Mouse (Mus musculus): Measurements from ENCODE around the gene Slx1b.
A peak's percentile ranks its signal among the peaks of the same experiment; 100 is the strongest.
"Not testable (repeated sequence)": the region's sequence is repeated elsewhere in the genome, so short reads cannot be mapped to it uniquely, and the experiment has no call there.

Slx1b gene

DNA sequence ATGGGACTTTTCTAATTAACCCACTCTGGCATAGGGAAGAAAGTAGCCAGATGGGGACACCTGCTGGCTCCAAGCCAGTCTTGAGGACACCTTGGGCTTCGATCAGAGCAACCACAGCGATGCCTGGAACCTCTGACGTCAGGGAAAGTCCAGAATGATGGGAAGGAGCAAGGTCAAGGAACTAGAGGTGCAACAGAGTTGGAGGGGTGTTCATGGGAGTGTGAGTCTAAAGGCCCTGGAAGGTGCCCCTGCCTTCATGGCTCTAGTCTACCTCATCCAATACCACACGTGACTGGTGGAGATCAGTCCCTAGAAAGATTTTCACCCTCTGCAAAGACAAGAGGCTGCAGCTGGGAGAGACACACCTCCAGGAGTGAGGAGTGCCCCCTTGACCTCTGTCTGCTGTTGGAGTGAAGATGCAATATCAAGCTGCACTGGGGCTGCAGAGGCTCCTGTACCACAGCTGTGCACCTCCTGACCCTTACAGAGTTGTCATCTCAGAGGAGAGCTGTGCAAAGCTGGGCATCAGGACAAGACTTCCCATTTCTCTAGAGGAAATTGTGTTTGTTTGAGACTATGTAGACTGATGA, 18.9 kb downstream of the Slx1b start:
- no peak for DNase-seq (ENCODE audit: low spot score)

DNA sequence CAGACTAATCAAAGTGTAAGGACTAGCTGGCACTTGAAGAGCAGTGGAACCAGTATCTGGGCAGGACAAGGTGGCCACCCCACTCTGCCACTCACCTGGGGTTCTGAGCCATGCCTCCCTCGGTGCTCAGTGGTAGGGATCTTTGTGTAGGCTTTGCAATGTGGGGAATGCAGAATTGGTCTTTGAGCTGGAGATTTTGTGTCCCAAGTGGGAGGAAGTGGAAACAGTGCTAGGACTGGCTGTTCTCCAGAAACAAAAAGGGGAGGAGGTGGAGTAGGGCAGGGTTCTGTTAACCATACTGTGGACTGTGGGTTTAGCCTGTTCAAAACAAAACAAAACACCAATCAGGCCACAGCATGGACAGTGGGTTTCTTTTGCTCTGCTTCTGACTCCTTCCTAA, 19.4 kb downstream of the Slx1b start, which contains the start of gene Sult1a1:
Gene Sult1a1 (minus strand): TSS at position 226 of the 400 bp plus-strand sequence.
- DNase-seq (ENCODE audit: low spot score) = no peak

DNA sequence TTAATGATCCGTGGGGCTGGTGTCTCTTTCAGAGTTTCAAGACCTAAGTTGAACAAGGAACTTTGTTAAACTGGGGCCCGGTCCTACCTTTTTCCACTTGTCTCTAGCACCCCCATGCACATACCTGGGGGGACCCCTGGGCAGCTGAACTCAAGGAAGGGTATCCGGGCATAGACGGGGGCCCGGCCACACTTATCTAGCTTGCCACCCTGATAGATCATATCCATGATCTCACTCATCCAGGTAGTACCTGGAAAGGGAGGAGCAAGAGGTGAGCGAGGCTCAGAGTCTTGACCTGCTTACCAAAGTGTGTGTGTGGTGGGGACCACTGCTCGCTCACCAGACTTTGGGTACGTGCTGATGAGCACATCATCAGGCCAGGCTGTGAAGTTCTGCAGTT, 20.5 kb downstream of the Slx1b start:
- DNase-seq (ENCODE audit: low spot score) = no peak

DNA sequence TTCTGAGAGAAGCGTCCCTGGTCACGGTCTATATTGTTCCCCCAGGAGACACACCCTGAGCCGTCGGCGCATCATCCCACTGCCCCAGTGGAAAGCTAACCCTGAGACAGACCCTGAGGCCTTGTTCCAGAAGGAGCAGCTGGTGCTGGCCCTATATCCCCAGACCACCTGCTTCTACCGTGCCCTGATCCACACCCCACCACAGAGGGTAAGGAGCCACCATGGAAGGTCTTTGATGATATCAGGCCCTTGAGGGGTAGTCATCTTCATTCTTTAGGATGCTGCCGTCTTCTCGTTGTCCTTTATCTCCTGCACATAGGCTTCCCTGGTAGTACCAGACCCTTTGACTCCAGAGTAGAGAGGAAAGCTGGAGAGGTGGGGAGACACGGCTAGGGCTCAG, 23.5 kb downstream of the Slx1b start:
- DNase-seq (ENCODE audit: low spot score) = no peak

DNA sequence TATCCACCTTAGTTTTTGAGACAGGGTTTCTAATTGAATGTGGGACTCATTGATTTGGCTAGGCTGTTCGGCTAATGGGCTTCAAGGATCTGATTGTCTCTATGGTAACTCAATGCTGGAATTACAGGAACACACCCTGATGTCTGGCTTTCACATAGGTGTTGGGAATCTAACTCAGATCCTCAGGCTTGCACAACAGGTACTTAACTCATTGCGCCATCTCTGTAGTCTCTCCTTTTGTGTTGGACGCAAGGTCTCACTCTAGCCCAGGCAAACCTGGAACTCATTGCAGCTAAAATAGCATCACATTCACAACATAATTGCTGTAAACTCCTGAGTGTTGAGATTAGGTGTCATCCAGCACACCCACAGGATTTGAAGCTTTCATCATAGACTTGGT, 25.4 kb downstream of the Slx1b start:
- no peak for DNase-seq (ENCODE audit: low spot score)

DNA sequence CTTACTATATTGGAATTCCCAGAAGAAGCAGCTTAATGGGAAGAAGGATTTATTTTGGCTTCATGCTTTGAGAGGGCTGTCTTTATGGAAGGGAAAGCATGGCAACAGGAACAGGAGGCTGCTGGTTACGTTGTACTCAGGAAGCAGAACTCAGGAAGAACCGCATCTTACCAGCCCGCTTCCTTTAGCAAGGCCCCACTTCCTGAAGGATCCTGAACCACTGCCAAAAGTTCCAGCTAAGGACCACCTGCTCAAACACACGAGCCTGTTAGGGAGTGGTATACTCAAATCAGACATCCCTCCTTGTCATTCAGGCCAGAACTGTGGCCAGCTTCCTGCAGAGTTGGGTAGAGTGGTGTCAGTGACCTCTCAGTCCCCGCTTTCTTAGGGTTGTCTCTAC, 27.1 kb downstream of the Slx1b start:
- no peak for DNase-seq (ENCODE audit: low spot score)

DNA sequence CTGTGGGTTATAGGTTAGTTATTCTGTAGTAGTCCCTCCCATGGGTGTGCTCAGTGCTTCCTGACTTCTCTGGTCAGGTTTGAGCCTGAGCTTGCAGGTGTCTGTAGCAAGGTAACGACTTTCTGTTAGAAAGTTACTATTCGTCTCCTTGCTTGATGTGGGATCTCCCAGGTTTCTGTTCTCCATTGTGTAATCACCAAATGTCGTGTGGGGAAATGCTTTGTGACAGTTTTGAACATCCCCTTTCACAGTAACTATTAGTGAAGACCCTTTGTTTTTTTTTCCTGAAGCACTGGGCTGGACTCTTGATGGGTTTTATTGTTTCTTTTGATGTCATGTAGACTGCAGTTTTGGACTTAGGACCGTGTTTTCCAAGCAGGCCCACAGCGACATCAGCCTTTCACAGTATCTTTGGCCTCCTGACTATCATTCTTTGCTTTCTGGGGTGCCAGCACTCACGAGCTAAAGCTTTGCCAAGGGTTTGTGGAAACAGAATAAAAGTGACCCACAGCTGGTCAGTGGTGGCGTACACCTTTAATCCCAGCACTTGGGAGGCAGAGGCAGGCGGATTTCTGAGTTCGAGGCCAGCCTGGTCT, 28.0 kb downstream of the Slx1b start:
- DNase-seq (ENCODE audit: low spot score) = peak; percentile 28

DNA sequence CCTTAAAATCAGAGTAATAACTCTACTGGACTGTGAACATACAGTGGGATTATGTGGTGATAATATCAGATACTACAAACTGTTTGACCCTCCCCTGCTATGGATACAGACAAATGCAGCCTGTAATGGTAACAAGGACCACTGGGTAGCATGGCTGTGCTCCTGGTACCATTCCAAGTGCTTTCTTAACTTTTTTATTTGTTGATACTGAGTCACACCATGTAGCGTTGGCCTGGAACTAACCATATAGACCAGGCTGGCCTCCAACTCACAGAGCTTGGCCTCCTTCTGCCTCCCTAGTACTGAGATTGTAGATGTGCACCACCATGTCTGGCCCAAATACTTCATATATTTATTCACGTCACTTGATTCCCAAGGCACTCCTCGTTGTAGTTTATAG, 30.3 kb downstream of the Slx1b start:
- no peak for DNase-seq (ENCODE audit: low spot score)

DNA sequence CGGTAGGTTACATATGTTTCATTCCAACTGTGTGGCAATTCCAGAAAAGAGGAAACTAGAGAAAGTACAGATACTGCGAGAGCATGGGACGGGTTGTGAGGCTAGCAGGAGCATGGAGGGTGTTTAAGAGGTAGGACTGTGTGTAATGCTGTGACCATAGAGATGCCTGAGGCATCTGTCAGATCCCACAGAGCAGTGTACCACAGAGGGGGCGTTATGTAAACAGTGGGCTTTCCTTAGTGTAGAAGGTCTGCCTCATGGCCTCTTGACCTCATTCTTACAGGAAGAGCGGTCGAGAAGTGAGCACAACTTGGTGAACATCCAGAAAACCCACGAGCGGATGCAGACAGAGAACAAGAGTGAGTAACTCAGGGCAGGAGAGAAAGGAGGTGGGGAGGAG, 31.9 kb downstream of the Slx1b start:
- DNase-seq (ENCODE audit: low spot score) = peak; percentile 30

DNA sequence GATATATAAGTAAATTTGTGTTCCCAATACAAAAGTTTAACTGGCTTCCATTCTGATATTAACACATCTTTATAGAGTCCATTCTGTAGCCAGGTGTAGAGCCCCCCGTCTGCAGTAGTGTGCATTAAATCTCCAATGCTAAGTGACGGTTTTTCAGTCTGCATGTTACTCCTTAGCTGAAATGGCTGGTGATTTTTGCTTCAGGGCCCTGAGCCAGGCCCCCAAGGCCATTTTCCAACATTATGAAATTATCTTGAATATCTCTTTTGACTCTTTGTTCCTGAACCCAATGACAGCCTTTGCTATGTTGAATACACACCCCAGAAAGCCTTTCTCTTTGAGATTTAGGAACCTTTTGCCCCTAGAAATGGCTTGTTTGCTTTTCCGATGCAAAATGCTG, 35.8 kb downstream of the Slx1b start:
- no peak for DNase-seq (ENCODE audit: low spot score)

DNA sequence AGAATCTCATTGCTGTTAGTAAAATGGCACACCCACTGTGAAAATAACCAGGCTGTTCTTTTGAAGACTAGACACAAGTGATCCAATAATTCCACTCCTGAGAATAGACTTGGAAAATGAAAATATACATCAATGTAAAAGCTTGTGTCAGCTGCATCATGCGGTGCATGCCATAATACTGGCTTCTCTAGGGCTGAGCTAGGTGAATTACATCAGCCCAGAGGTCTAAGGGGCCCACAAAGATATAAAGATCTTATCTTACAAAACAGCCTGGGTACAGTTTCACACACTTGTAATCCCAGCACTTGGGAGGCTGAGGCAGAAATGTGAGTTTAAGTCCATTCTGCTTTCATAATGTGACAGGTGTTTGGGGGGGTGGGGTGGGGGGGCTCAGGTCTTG, 38.1 kb downstream of the Slx1b start:
- no peak for DNase-seq (ENCODE audit: low spot score)

DNA sequence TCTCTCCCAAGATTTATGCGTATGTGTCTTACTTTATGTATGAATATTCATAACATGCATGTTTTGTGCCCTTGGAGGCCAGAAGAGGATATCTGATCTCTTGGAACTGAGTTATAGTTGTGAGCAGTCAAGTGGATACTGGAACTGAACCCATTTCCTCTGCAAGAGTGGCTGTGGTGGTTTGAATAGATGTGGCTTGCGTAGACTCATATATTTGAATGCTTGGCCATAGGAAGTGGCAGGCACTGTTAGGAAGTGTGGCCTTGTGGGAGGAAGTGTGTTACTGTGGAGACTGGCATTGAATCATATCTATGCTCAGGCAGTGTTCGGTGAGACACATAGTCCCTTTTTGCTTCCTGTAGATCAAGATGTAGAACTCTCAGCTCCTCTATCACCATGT, 39.9 kb downstream of the Slx1b start:
- no peak for DNase-seq (ENCODE audit: low spot score)

DNA sequence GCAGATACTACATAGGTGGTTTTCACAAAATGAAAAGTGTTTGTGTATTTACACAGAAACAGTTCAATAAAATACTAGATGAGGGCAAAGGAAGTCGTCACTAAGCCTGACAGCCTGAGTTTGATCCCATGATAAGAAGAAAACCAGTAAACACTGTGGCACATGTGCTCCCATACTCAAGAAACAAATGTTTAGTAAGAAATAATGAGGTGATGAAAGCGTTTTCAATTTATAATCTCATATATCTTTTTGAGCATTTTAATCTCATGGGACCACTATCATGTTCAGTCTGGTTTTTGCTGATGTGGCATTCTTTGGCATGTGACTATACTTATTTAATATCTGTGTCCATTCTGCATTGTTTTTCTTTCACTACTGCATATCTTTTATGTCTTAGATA, 41.6 kb downstream of the Slx1b start:
- no peak for DNase-seq (ENCODE audit: low spot score)

DNA sequence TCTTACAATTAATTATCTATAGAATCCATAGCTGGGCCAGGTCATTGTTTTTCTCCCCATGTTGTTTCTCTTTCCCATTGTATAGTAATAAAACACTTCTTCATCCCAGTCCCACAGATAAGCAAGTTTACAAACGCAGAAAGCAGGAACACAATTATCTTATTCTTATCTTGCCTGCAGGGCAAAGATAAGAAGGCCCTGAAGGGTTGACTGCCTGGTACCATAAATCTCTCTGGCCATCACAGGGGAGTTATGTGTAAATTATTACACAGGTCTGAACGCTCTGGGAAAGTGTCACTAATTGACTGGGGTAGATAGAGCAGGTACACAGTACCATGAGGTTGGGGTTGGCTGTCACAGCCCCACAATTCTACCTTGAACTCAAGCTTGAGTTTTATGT, 44.7 kb downstream of the Slx1b start:
- DNase-seq (ENCODE audit: low spot score) = no peak

DNA sequence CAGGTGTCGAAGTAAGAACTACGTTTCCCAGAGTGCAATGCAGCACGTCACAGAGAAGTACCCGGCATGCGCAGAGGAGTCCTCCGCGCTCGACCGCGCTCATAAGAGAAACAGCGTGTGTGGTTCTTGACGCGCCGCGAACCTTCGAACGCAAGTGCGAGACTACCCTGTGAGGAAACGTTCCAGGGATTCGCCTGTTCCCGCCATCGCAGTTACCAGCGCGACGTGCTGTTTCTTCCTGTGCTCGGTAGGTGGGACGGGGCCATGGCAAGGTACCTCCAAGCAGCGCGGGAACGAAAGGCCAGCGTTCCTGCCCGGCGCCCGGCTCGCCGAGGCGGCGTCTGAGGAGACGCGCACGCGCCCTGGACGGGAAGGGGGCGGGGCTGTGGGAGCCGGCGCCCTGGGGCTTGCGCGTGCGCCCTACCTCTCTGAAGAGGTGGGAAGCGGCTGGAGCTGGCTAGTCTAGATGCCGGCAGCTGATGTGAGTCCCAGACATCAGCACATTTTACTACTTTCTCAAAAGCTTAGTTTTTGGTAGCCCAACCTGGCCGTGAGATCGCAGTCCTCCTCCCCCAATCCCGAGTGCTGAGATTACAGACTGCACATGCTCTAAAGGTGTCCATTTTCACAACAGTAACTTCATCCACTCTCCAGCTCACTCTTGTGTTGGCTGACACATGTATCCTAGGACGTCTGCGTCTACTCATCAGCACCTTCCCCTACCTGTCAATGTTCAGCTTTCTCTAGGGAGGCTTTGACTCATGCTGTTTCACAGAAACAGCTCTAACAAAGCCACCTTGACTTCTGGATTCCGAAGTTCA, 46.1 kb downstream of the Slx1b start, which contains the start of gene Sgf29:
Gene Sgf29 (plus strand): TSS at position 79 of the 821 bp plus-strand sequence.
- DNase-seq (ENCODE audit: low spot score) = peak; percentile 94

DNA sequence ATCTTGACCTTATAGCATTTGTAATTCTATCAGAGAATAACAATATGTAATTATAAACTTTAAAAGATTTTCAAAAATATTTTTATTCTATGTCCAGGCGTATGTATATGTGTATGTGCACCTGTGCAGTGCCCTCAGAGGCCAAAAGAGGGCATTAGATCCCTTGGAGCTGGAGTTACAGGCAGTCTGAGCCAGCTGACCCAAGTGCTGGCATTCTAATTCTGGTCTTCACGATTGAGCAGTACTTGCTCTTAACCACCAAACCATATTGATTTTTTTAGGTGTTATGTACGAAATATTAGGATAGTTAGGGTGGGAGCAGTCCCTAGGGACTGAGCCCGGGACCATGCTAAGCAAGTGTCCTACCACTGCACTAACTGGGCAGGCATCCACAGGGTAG, 47.1 kb downstream of the Slx1b start:
- no peak for DNase-seq (ENCODE audit: low spot score)

DNA sequence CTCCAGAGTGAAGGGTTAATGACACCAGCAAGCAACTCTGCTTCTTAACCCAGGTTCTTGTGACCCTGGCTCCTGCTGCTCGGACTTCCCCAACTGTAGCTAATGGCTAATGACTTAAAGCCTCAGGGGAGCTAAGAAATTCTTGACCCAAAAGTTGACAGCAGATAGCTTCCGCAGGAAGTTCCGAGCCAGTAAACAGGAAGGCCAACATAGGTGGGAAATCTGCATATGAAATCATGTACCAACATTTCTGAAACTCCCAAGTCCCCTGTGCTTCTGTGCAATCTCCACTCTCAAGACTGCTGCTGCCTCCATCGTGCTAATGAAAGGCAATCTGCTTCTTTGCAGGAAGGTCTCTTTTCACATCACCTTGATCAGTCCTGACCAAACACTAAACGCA, 49.9 kb downstream of the Slx1b start:
- no peak for DNase-seq (ENCODE audit: low spot score)

DNA sequence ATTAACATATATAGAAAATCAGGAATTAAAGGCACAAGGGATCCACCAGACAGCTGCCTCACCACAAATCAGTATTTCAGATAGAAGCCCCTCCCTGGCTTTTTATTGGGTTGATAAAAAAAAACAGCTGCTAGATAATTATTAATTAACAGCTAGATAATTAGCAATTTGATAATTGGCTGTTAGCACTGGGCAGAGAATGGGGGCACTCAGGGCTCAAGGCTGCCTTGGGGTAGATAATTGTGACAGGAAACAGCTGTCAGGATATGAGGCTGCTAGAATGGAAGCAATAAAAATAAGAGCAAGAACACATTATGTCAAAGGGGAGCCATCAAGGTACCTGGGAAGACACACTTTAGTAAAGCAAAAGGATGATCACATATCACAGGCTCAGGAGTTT, 50.7 kb downstream of the Slx1b start:
- no peak for DNase-seq (ENCODE audit: low spot score)

DNA sequence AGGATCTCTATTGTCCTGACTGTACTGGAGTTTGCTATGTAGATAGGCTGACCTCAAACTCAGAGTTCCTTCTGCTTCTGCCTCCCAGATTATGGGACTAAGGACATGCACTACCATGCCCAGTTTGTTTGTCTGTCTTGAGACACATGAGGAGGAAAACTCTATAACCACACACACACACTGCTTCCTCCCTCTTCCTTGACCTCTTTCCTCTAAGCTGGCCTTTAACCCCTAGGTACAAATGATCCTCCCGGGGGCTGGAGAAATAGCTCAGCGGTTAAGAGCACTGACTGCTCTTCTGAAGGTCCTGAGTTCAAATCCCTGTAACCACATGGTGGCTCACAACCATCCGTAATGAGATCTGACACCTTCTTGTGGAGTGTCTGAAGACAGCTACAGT, 51.2 kb downstream of the Slx1b start:
- no peak for DNase-seq (ENCODE audit: low spot score)

DNA sequence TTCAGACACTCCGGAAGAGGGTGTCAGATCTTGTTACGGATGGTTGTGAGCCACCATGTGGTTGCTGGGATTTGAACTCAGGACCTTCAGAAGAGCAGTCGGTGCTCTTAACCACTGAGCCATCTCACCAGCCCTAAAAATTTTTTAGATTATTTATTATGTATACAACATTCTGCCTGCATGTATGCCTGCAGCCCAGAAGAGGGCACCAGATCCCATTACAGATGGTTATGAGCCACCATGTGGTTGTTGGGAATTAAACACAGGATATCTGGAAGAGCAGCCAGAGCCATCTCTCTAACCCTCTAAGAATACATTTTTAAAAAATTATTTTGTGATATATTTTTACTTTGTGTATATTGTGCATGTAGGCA, 52.4 kb downstream of the Slx1b start:
- DNase-seq (ENCODE audit: low spot score) = not testable (repeated sequence)

DNA sequence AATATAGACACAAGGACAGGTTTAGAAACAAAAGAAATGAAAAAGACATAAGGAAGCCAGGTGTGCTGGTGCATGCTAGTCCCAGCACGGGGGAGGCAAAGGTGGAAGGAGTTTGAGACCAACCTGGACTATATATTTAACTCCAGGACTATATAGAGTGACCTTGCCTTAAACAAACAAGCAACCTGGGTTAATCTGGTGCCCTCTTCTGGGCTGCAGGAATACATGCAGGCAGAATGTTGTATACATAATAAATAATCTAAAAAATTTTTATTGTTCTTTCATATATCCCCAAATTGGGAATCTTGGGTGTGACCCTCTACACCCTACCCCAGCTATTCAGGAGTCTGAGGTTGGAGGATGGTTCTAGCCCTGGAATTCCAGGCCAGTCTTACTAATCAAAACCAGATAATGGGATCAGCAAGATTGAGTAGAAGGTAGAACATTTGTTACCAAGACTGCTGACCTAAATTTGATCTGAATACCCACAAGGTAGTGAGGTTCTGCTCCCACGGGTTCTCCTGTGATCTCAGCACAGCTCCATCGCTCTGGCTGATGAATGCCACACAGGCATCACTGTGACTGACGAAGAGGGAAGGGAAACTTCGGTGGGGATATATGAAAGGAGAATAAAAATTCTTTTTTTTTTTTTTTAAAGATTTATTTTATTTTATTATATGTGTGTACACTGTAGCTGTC, 52.9 kb downstream of the Slx1b start:
- DNase-seq (ENCODE audit: low spot score) = no peak
